Comparison of ENCODE assay signal across 18 mouse cellular contexts in the genomic region with DNA sequence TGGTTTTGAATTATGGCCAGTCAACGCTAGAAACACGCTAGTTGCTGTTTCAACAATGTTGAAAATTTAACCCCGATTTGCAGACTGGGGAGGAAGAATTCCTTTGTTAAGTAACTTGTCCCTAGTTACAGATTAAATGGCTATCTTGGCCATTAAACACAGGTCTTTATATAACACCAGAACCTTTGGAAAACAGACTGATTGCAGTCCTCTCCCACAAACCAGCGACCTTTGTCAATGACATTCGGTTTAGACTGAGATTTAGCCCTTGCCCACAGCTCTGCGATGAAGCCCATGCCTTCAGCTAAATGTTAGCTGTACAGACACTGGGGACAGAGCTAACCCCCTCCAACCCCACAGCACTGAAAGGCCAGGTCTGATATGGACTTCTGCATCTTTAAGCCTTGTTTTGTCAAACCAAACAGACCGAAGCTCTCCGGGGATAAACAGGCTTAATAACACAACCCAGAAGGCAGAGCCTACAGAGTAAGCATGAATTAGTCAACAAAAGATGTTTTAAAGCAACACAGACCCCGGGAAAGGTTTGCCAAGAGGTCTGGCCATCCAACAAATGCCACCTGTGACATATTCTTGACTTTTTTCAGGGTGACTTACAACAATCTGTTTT.
DNase-seq lines count a peak whose midpoint lies in the region; ATAC-seq and TF ChIP-seq lines count a peak whose summit lies in the region.
"Had no signal": no experiment of that assay in that cellular context is flagged by ENCODE, and none has a peak within 500 bp of the region (broad histone marks: within the 10 kb centered on the region; RNA-seq: fewer than 3 reads in every experiment).

No protein-coding gene starts in this region.

- no peak for TF ChIP-seq CTCF in kidney, postnatal 0 days (IDR thresholded peaks at IDR 0.05; ENCODE audit: low read depth)

- no peak overlapping the region for H3K9ac ChIP-seq in hindbrain, embryonic 14.5 days
- H3K9ac ChIP-seq in midbrain, embryonic 14.5 days (replicated peaks; ENCODE audit: low read length): no peak overlapping the region
- H3K9ac ChIP-seq in midbrain, embryonic 15.5 days: no peak overlapping the region
- H3K9ac ChIP-seq in kidney, postnatal 0 days (ENCODE audit: low read depth, low read length): 0 out of 2 replicates have a peak overlapping the region, but pooled peaks have one; percentile 24
- H3K9ac ChIP-seq: forebrain, embryonic 13.5 days; limb, embryonic 12.5 days; liver, embryonic 15.5 days had no signal

- H3K27ac ChIP-seq in hindbrain, embryonic 14.5 days: peak overlapping the region; percentile 34; the same call in 1 of the 2 replicates
- no peak overlapping the region for H3K27ac ChIP-seq in hindbrain, embryonic 10.5 days
- peak overlapping the region; percentile 55; the same call in 1 of the 2 replicates for H3K27ac ChIP-seq in midbrain, embryonic 14.5 days (replicated peaks; ENCODE audit: low read depth, low read length)
- H3K27ac ChIP-seq in midbrain, embryonic 15.5 days: no peak overlapping the region
- peak overlapping the region; percentile 72; the same call in 1 of the 2 replicates for H3K27ac ChIP-seq in kidney, postnatal 0 days
- H3K27ac ChIP-seq: forebrain, embryonic 13.5 days; limb, embryonic 12.5 days; liver, embryonic 15.5 days had no signal

- intact Hi-C loops in left cerebral cortex, postnatal 4 days (cut with DNase I): no loop called here

- H3K4me3 ChIP-seq in hindbrain, embryonic 14.5 days (replicated peaks; ENCODE audit: low read length): no peak overlapping the region
- no peak overlapping the region for H3K4me3 ChIP-seq in hindbrain, embryonic 10.5 days
- H3K4me3 ChIP-seq in midbrain, embryonic 14.5 days (replicated peaks; ENCODE audit: low read depth, low read length): no peak overlapping the region
- H3K4me3 ChIP-seq in midbrain, embryonic 15.5 days: no peak overlapping the region
- H3K4me3 ChIP-seq in kidney, postnatal 0 days (replicated peaks; ENCODE audit: low read depth, low read length): no peak overlapping the region
- H3K4me3 ChIP-seq: forebrain, embryonic 13.5 days; limb, embryonic 12.5 days; liver, embryonic 15.5 days had no signal

- H3K9me3 ChIP-seq in hindbrain, embryonic 14.5 days (ENCODE audit: control insufficient read depth, low read length): 0 out of 2 replicates have a peak, but pooled peaks cover 3% of the 10 kb centered on the region
- H3K9me3 ChIP-seq in hindbrain, embryonic 10.5 days: 0 out of 2 replicates have a peak, but pooled peaks cover 3% of the 10 kb centered on the region
- H3K9me3 ChIP-seq in midbrain, embryonic 14.5 days (ENCODE audit: control insufficient read depth, low read length): no peaks in the 10 kb centered on the region
- H3K9me3 ChIP-seq in midbrain, embryonic 15.5 days: no peaks in the 10 kb centered on the region
- no peaks in the 10 kb centered on the region for H3K9me3 ChIP-seq in kidney, postnatal 0 days (replicated peaks; ENCODE audit: low read length)
- H3K9me3 ChIP-seq: forebrain, embryonic 13.5 days; liver, embryonic 15.5 days had no signal

- no peaks in the 10 kb centered on the region for H3K27me3 ChIP-seq in hindbrain, embryonic 14.5 days (ENCODE audit: control insufficient read depth, insufficient read depth, low read length)
- no peaks in the 10 kb centered on the region for H3K27me3 ChIP-seq in hindbrain, embryonic 10.5 days (ENCODE audit: insufficient read depth, poor library complexity, severe bottlenecking)
- no peaks in the 10 kb centered on the region for H3K27me3 ChIP-seq in midbrain, embryonic 14.5 days (ENCODE audit: control insufficient read depth, insufficient read depth, low read length)
- H3K27me3 ChIP-seq in midbrain, embryonic 15.5 days (replicated peaks): no peaks in the 10 kb centered on the region
- no peaks in the 10 kb centered on the region for H3K27me3 ChIP-seq in kidney, postnatal 0 days (ENCODE audit: insufficient read depth, low read length)
- H3K27me3 ChIP-seq: CH12.LX; forebrain, embryonic 13.5 days; limb, embryonic 12.5 days; liver, embryonic 15.5 days had no signal

- H3K4me1 ChIP-seq in hindbrain, embryonic 14.5 days (replicated peaks; ENCODE audit: control insufficient read depth, insufficient read depth, low read length): peaks cover 4% of the 10 kb centered on the region; the same call in 1 of the 2 replicates
- no peaks in the 10 kb centered on the region for H3K4me1 ChIP-seq in hindbrain, embryonic 10.5 days (replicated peaks)
- H3K4me1 ChIP-seq in midbrain, embryonic 14.5 days (ENCODE audit: control insufficient read depth, insufficient read depth, low read length): peaks cover 17% of the 10 kb centered on the region; the same call in 1 of the 2 replicates
- H3K4me1 ChIP-seq in midbrain, embryonic 15.5 days: 0 out of 2 replicates have a peak, but pooled peaks cover 11% of the 10 kb centered on the region
- H3K4me1 ChIP-seq in kidney, postnatal 0 days (replicated peaks; ENCODE audit: insufficient read depth, low read length): no peaks in the 10 kb centered on the region
- H3K4me1 ChIP-seq: limb, embryonic 12.5 days; liver, embryonic 15.5 days had no signal

- ATAC-seq in hindbrain, embryonic 14.5 days (ENCODE audit: low FRiP score): no peak
- ATAC-seq in midbrain, embryonic 14.5 days (ENCODE audit: low FRiP score, low TSS enrichment): no peak
- ATAC-seq in midbrain, embryonic 15.5 days (replicated peaks): no peak
- no peak; the same call in 1 of the 2 replicates for ATAC-seq in kidney, postnatal 0 days (replicated peaks; ENCODE audit: low FRiP score, low read depth)
- ATAC-seq: forebrain, embryonic 13.5 days had no signal

- H3K36me3 ChIP-seq in hindbrain, embryonic 14.5 days (replicated peaks; ENCODE audit: control insufficient read depth, insufficient read depth): peaks cover 26% of the 10 kb centered on the region
- H3K36me3 ChIP-seq in hindbrain, embryonic 10.5 days: peaks cover 40% of the 10 kb centered on the region
- H3K36me3 ChIP-seq in midbrain, embryonic 14.5 days (ENCODE audit: control insufficient read depth, insufficient read depth, low read length): peaks cover 25% of the 10 kb centered on the region
- peaks cover 9% of the 10 kb centered on the region for H3K36me3 ChIP-seq in midbrain, embryonic 15.5 days (replicated peaks)
- H3K36me3 ChIP-seq in kidney, postnatal 0 days (ENCODE audit: insufficient read depth, low read length): peaks cover 25% of the 10 kb centered on the region
- H3K36me3 ChIP-seq: liver, embryonic 15.5 days had no signal

- 87% methylated on average over 9 of the region's 9 CpGs for WGBS in hindbrain, embryonic 14.5 days
- 92% methylated on average over 9 of the region's 9 CpGs for WGBS in hindbrain, embryonic 10.5 days
- 81% methylated on average over 9 of the region's 9 CpGs for WGBS in midbrain, embryonic 14.5 days
- 78% methylated on average over 9 of the region's 9 CpGs for WGBS in midbrain, embryonic 15.5 days
- 59% methylated on average over 9 of the region's 9 CpGs for WGBS in kidney, postnatal 0 days

- DNase-seq in hindbrain, embryonic 14.5 days (ENCODE audit: low spot score): no peak
- DNase-seq in hindbrain, embryonic 10.5 days (ENCODE audit: low spot score): no peak
- no peak for DNase-seq in midbrain, embryonic 14.5 days
- no peak for DNase-seq in kidney, postnatal 0 days (ENCODE audit: low spot score)
- peak; percentile 26 for DNase-seq in yolk sac, embryonic 10.5 days (ENCODE audit: low spot score)
- DNase-seq in right cerebral cortex, adult 18-20 months: no peak
- DNase-seq in left cerebral cortex, postnatal 4 days: no peak
- DNase-seq: adrenal gland, postnatal 10 days; cerebellum, adult 11 months; cerebellum, postnatal 25 days; heart, adult 18-20 months; lung, postnatal 10 days; thymus, adult 18-20 months had no signal

- H3K4me2 ChIP-seq in hindbrain, embryonic 14.5 days (replicated peaks): no peak overlapping the region
- H3K4me2 ChIP-seq in midbrain, embryonic 14.5 days (ENCODE audit: low read length): no peak overlapping the region
- H3K4me2 ChIP-seq in midbrain, embryonic 15.5 days: no peak overlapping the region
- H3K4me2 ChIP-seq in kidney, postnatal 0 days (ENCODE audit: low read length): no peak overlapping the region
- H3K4me2 ChIP-seq: forebrain, embryonic 13.5 days; limb, embryonic 12.5 days; liver, embryonic 15.5 days had no signal

Comparison
In these comparisons a context has a peak if more than half of its experiments do, and no peak if none do; other contexts are left out.
1. H3K27ac ChIP-seq: peak in hindbrain, embryonic 14.5 days (single experiment), midbrain, embryonic 14.5 days (single experiment) and kidney, postnatal 0 days (single experiment); none in hindbrain, embryonic 10.5 days (single experiment) and midbrain, embryonic 15.5 days (single experiment).